Mouse (Mus musculus) splenic B cell, adult 2 months (primary cell): ENCODE data around the gene Invs.

Experiments
- DNase-seq: peaks from one replicate; pipeline ENCODE4 v3.0.0-alpha.2; 2011; ENCODE audit warnings: low read depth, low spot score
- H3K27me3 ChIP-seq: 2 replicates; pipeline ENCODE4 v1.6.1; 2012; ENCODE audit warnings: mild to moderate bottlenecking, low read length, moderate library complexity, mixed read lengths; ENCODE audit not compliant: control insufficient read depth, poor library complexity, insufficient read depth, severe bottlenecking
- H3K36me3 ChIP-seq: 2 replicates; pipeline ENCODE4 v1.6.1; 2012; ENCODE audit warnings: mild to moderate bottlenecking, low read length, moderate library complexity, mixed read lengths; ENCODE audit not compliant: control insufficient read depth, poor library complexity, insufficient read depth, severe bottlenecking

Invs gene

GRCm38 (mm10) chr4:48279498-48280134, at the start of gene Invs, which contains the start of gene Erp44:
Gene Invs, plus strand, starts transcription at chr4:48279760.
Gene Erp44, minus strand, starts transcription at chr4:48279558.
- Histone ChIP-seq H3K36me3 (peaks cover 3% of the 10 kb centered on the region; the same call in 1 of the 2 replicates), H3K27me3 (no peaks in the 10 kb centered on the region)
- DNase-seq: peak; percentile 96

DNA sequence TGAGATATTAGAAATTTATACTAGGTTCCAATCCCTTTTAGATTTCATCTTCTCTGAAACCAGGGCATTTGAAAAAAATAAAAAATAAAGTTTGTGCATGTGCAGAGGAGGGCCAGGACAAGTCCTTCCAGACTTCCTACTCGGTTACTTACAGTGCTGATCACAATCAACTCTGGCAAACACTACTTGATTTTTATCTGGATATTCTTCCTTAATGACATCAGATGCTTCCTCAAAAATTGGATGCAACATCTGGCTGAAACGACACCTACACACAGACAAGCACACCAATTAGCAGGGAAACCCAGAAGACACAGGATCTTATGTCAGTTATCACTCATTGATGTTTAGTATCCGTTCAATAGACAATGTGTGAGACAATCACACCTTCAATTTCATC, 42.8 kb upstream of the Invs start:
- DNase-seq: no peak
- H3K36me3 ChIP-seq: no peaks in the 10 kb centered on the region
- no peaks in the 10 kb centered on the region for H3K27me3 ChIP-seq

DNA sequence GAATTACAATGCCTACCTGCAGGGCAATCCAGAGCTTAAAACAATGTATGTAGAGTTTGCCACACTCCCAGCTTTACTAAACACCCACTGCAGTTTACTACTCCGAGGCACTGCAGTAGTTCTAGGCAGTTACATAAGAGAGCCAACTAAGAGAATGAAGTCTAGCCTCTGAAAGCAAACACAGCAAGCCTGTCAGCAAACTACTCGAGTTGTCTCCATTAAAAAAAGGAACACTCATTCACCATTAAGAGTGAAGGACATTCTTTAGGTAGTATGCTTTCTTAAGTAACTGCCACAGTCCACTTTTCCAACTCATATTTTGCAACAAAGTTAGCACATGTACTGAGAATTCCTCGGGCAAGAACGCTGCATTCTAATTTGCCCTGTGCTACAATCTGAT, 40.5 kb upstream of the Invs start:
- Histone ChIP-seq H3K27me3 (no peaks in the 10 kb centered on the region), H3K36me3 (no peaks in the 10 kb centered on the region)
- no peak for DNase-seq

GRCm38 (mm10) chr4:48242482-48242881, 37.1 kb upstream of the Invs start:
- peak; percentile 87 for DNase-seq
- no peaks in the 10 kb centered on the region for H3K27me3 ChIP-seq
- H3K36me3 ChIP-seq: no peaks in the 10 kb centered on the region

GRCm38 (mm10) chr4:48243737-48244136, 35.8 kb upstream of the Invs start:
- no peaks in the 10 kb centered on the region for H3K27me3 ChIP-seq
- no peaks in the 10 kb centered on the region for H3K36me3 ChIP-seq
- peak; percentile 34 for DNase-seq

- H3K27me3 ChIP-seq: no peaks in the 10 kb centered on the region
- DNase-seq: peak; percentile 50
- H3K36me3 ChIP-seq: no peaks in the 10 kb centered on the region
Measured at GRCm38 (mm10) chr4:48244280-48244679, 35.3 kb upstream of the Invs start.

- DNase-seq: peak; percentile 28
- no peaks in the 10 kb centered on the region for H3K27me3 ChIP-seq
- H3K36me3 ChIP-seq: no peaks in the 10 kb centered on the region
Measured at GRCm38 (mm10) chr4:48253266-48253665, 26.3 kb upstream of the Invs start.

DNA sequence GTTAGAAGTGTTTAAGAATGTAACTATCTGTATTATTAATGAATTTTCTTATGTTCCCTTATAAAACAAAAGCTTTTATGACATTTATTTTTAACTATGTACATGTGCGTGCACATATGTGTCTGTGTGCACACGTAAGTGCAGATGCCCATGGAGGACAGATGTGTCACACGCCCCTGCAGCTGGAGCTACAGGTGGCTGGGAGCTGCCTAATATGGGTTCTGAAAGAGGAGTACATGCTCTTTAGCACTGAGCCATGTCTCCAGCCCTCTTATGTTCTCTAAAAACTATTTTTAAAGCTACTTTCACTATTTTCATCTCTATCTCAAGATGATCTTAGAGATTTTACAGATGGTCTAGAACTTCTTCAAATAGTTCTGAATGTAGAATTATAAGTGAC, 21.5 kb upstream of the Invs start:
- DNase-seq: peak; percentile 40
- Histone ChIP-seq H3K36me3 (no peaks in the 10 kb centered on the region), H3K27me3 (no peaks in the 10 kb centered on the region)

- Histone ChIP-seq H3K36me3 (no peaks in the 10 kb centered on the region; the same call in 1 of the 2 replicates), H3K27me3 (no peaks in the 10 kb centered on the region)
- no peak for DNase-seq
Measured at GRCm38 (mm10) chr4:48267683-48268082, 11.9 kb upstream of the Invs start.

GRCm38 (mm10) chr4:48268127-48268526, 11.4 kb upstream of the Invs start:
- H3K27me3 ChIP-seq: no peaks in the 10 kb centered on the region
- DNase-seq: peak; percentile 29
- no peaks in the 10 kb centered on the region; the same call in 1 of the 2 replicates for H3K36me3 ChIP-seq

GRCm38 (mm10) chr4:48270532-48270931, 9.0 kb upstream of the Invs start:
- Histone ChIP-seq H3K27me3 (no peaks in the 10 kb centered on the region), H3K36me3 (no peaks in the 10 kb centered on the region; the same call in 1 of the 2 replicates)
- DNase-seq: no peak

- Histone ChIP-seq H3K36me3 (no peaks in the 10 kb centered on the region; the same call in 1 of the 2 replicates), H3K27me3 (no peaks in the 10 kb centered on the region)
- DNase-seq: no peak
Measured at GRCm38 (mm10) chr4:48271838-48272237, 7.7 kb upstream of the Invs start.

DNA sequence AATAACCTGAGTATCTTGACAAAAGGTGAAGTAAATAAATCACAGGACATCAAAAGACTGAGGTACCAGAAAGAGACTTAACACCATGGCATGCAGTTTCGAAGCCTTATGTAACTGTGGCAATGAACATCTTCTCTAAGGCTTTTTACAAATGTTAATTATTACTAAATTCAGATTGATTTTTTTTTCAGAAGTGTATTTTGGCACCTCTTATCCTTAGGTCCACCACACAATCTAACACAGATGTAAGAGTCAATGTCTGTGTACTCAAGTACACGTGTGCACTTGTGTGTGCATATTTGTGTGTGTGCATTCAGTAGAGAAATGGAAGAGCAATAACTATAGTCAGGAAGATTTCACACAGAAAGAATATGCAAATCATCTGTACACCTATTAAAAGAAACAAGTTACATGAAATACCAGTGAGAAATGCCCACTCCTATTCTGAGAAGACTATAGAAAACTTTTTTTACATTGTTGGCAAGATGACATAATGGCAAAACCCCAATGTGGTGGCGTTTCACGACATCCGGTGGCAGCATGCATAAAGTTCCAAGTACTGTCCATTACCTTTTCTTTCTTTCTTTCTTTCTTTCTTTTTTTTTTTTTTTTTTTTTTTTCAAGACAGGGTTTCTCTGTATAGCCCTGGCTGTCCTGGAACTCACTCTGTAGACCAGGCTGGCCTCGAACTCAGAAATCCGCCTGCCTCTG, 6.3 kb upstream of the Invs start:
- DNase-seq: no peak
- Histone ChIP-seq H3K36me3 (no peaks in the 10 kb centered on the region; the same call in 1 of the 2 replicates), H3K27me3 (no peaks in the 10 kb centered on the region)

- Histone ChIP-seq H3K27me3 (no peaks in the 10 kb centered on the region), H3K36me3 (no peaks in the 10 kb centered on the region)
- no peak for DNase-seq
Measured at GRCm38 (mm10) chr4:48275736-48276135, 3.8 kb upstream of the Invs start.

GRCm38 (mm10) chr4:48277011-48277410, 2.5 kb upstream of the Invs start:
- Histone ChIP-seq H3K27me3 (no peaks in the 10 kb centered on the region), H3K36me3 (no peaks in the 10 kb centered on the region)
- no peak for DNase-seq
